Mouse (Mus musculus): Measurements from ENCODE around the gene Nin.

GRCm38 (mm10) chr12:70010356-70010755, 103.2 kb downstream of the Nin start:
- TF ChIP-seq POLR2A (IDR thresholded peaks at IDR 0.05; ENCODE audit: insufficient read length, low read depth) (no peak), USF1 (IDR thresholded peaks at IDR 0.05; ENCODE audit: low read depth) (no peak), E2F4 (IDR thresholded peaks at IDR 0.05; ENCODE audit: insufficient read depth) (no peak), MAX (IDR thresholded peaks at IDR 0.05; ENCODE audit: low read depth) (no peak), MYOG (IDR thresholded peaks at IDR 0.05; ENCODE audit: control insufficient read depth in 1 of 3, insufficient read depth in 1 of 3, insufficient read length in 2 of 3, low read depth in 2 of 3) (no peak)
